Mouse (Mus musculus): ENCODE measurements around the gene A2ml1. TPM values are rescaled to one million over a fixed set of nuclear protein-coding genes. Genes with fewer than 3 reads are reported as not detected.

The A2ml1 gene
- polyA plus RNA-seq, 1 experiment: not detected

- 75% methylated on average over 10 of the region's 10 CpGs for WGBS
- no peak overlapping the region for H3K4me3 ChIP-seq (replicated peaks; ENCODE audit: control insufficient read depth, low read depth, low read length)
- no peak overlapping the region for H3K27ac ChIP-seq (ENCODE audit: control insufficient read depth, insufficient read depth, low read depth, low read length, poor library complexity)
- TF ChIP-seq POLR2A (IDR thresholded peaks at IDR 0.05; ENCODE audit: borderline replicate concordance, control insufficient read depth, low read depth, low read length): no peak
- TF ChIP-seq CTCF (IDR thresholded peaks at IDR 0.05; ENCODE audit: control insufficient read depth, insufficient read depth, low read length): no peak
- H3K4me1 ChIP-seq (ENCODE audit: control insufficient read depth, insufficient read depth, low read length): no peaks in the 10 kb centered on the region; the same call in 1 of the 2 replicates
Measured at GRCm38 (mm10) chr6:128602463-128603201, 21.2 kb upstream of the A2ml1 start.

GRCm38 (mm10) chr6:128602026-128602425, 20.6 kb upstream of the A2ml1 start:
- no peak overlapping the region for H3K27ac ChIP-seq (ENCODE audit: control insufficient read depth, insufficient read depth, low read depth, low read length, poor library complexity)
- no peak overlapping the region for H3K4me3 ChIP-seq (replicated peaks; ENCODE audit: control insufficient read depth, low read depth, low read length)
- no peaks in the 10 kb centered on the region; the same call in 1 of the 2 replicates for H3K4me1 ChIP-seq (ENCODE audit: control insufficient read depth, insufficient read depth, low read length)
- TF ChIP-seq CTCF (IDR thresholded peaks at IDR 0.05; ENCODE audit: control insufficient read depth, insufficient read depth, low read length) (no peak), POLR2A (IDR thresholded peaks at IDR 0.05; ENCODE audit: borderline replicate concordance, control insufficient read depth, low read depth, low read length) (no peak)
- WGBS: 19% methylated on average over 3 of the region's 3 CpGs

GRCm38 (mm10) chr6:128599555-128599954, 18.1 kb upstream of the A2ml1 start:
- TF ChIP-seq CTCF (IDR thresholded peaks at IDR 0.05; ENCODE audit: control insufficient read depth, insufficient read depth, low read length) (no peak), POLR2A (IDR thresholded peaks at IDR 0.05; ENCODE audit: borderline replicate concordance, control insufficient read depth, low read depth, low read length) (no peak)
- WGBS: 66% methylated on average over 4 of the region's 4 CpGs
- H3K27ac ChIP-seq (ENCODE audit: control insufficient read depth, insufficient read depth, low read depth, low read length, poor library complexity): no peak overlapping the region
- H3K4me1 ChIP-seq (ENCODE audit: control insufficient read depth, insufficient read depth, low read length): no peaks in the 10 kb centered on the region
- H3K4me3 ChIP-seq (replicated peaks; ENCODE audit: control insufficient read depth, low read depth, low read length): no peak overlapping the region

- 76% methylated on average over 2 of the region's 2 CpGs for WGBS
- no peaks in the 10 kb centered on the region for H3K4me1 ChIP-seq (ENCODE audit: control insufficient read depth, insufficient read depth, low read length)
- TF ChIP-seq POLR2A (IDR thresholded peaks at IDR 0.05; ENCODE audit: borderline replicate concordance, control insufficient read depth, low read depth, low read length) (no peak), CTCF (IDR thresholded peaks at IDR 0.05; ENCODE audit: control insufficient read depth, insufficient read depth, low read length) (no peak)
- H3K4me3 ChIP-seq (replicated peaks; ENCODE audit: control insufficient read depth, low read depth, low read length): no peak overlapping the region
- no peak overlapping the region for H3K27ac ChIP-seq (ENCODE audit: control insufficient read depth, insufficient read depth, low read depth, low read length, poor library complexity)
Measured at GRCm38 (mm10) chr6:128598256-128599047, 17.0 kb upstream of the A2ml1 start.

- WGBS: 66% methylated on average over 9 of the region's 9 CpGs
- no peaks in the 10 kb centered on the region for H3K4me1 ChIP-seq (ENCODE audit: control insufficient read depth, insufficient read depth, low read length)
- no peak for TF ChIP-seq CTCF (IDR thresholded peaks at IDR 0.05; ENCODE audit: control insufficient read depth, insufficient read depth, low read length)
- TF ChIP-seq POLR2A (IDR thresholded peaks at IDR 0.05; ENCODE audit: borderline replicate concordance, control insufficient read depth, low read depth, low read length): no peak
- no peak overlapping the region for H3K4me3 ChIP-seq (replicated peaks; ENCODE audit: control insufficient read depth, low read depth, low read length)
- H3K27ac ChIP-seq (ENCODE audit: control insufficient read depth, insufficient read depth, low read depth, low read length, poor library complexity): no peak overlapping the region
Measured at GRCm38 (mm10) chr6:128597121-128597522, 15.7 kb upstream of the A2ml1 start.

GRCm38 (mm10) chr6:128594651-128595050, 13.2 kb upstream of the A2ml1 start:
- Histone ChIP-seq H3K27ac (ENCODE audit: control insufficient read depth, insufficient read depth, low read depth, low read length, poor library complexity) (no peak overlapping the region), H3K4me3 (replicated peaks; ENCODE audit: control insufficient read depth, low read depth, low read length) (no peak overlapping the region), H3K4me1 (ENCODE audit: control insufficient read depth, insufficient read depth, low read length) (no peaks in the 10 kb centered on the region)
- WGBS: 78% methylated on average over 9 of the region's 9 CpGs
- TF ChIP-seq POLR2A (IDR thresholded peaks at IDR 0.05; ENCODE audit: borderline replicate concordance, control insufficient read depth, low read depth, low read length) (no peak), CTCF (IDR thresholded peaks at IDR 0.05; ENCODE audit: control insufficient read depth, insufficient read depth, low read length) (no peak)

GRCm38 (mm10) chr6:128589426-128589825, 8.0 kb upstream of the A2ml1 start:
- Histone ChIP-seq H3K4me1 (ENCODE audit: control insufficient read depth, insufficient read depth, low read length) (no peaks in the 10 kb centered on the region; the same call in 1 of the 2 replicates), H3K4me3 (replicated peaks; ENCODE audit: control insufficient read depth, low read depth, low read length) (no peak overlapping the region), H3K27ac (ENCODE audit: control insufficient read depth, insufficient read depth, low read depth, low read length, poor library complexity) (no peak overlapping the region)
- 64% methylated on average over 4 of the region's 4 CpGs for WGBS
- TF ChIP-seq POLR2A (IDR thresholded peaks at IDR 0.05; ENCODE audit: borderline replicate concordance, control insufficient read depth, low read depth, low read length) (no peak), CTCF (IDR thresholded peaks at IDR 0.05; ENCODE audit: control insufficient read depth, insufficient read depth, low read length) (no peak)

GRCm38 (mm10) chr6:128587619-128588018, 6.2 kb upstream of the A2ml1 start:
- Histone ChIP-seq H3K4me1 (ENCODE audit: control insufficient read depth, insufficient read depth, low read length) (no peaks in the 10 kb centered on the region; the same call in 1 of the 2 replicates), H3K4me3 (replicated peaks; ENCODE audit: control insufficient read depth, low read depth, low read length) (no peak overlapping the region), H3K27ac (ENCODE audit: control insufficient read depth, insufficient read depth, low read depth, low read length, poor library complexity) (no peak overlapping the region; the same call in 1 of the 2 replicates)
- WGBS: 59% methylated on average over 6 of the region's 6 CpGs
- TF ChIP-seq POLR2A (IDR thresholded peaks at IDR 0.05; ENCODE audit: borderline replicate concordance, control insufficient read depth, low read depth, low read length) (no peak), CTCF (IDR thresholded peaks at IDR 0.05; ENCODE audit: control insufficient read depth, insufficient read depth, low read length) (no peak)
